Mouse (Mus musculus) heart, embryonic 10.5 days (tissue): ENCODE data around the gene Nav2. TPM values are rescaled to one million over a fixed set of nuclear protein-coding genes. Genes with fewer than 3 reads are reported as not detected.

Experiments used
- DNase-seq: peaks from one replicate; pipeline ENCODE4 v3.0.0-alpha.2; 2017; ENCODE audit warnings: low spot score
- H3K27ac ChIP-seq: fragments of 300-500 bp; sonication (generic); 2 replicates; pipeline ENCODE4 v1.5.1; 2016; ENCODE audit warnings: mild to moderate bottlenecking
- H3K27me3 ChIP-seq: fragments of 300-500 bp; sonication (generic); 2 replicates; pipeline ENCODE4 v1.6.1; 2016; ENCODE audit warnings: mild to moderate bottlenecking; ENCODE audit not compliant: poor library complexity, insufficient read depth, severe bottlenecking
- H3K36me3 ChIP-seq: fragments of 300-500 bp; sonication (generic); 2 replicates; pipeline ENCODE4 v1.6.1; 2016; ENCODE audit warnings: mild to moderate bottlenecking, moderate library complexity
- H3K4me1 ChIP-seq: fragments of 300-500 bp; sonication (generic); 2 replicates; pipeline ENCODE4 v1.6.1; 2016; ENCODE audit warnings: mild to moderate bottlenecking
- H3K4me3 ChIP-seq: fragments of 300-500 bp; sonication (generic); 2 replicates; pipeline ENCODE4 v1.5.1; 2016; ENCODE audit warnings: mild to moderate bottlenecking, moderate library complexity
- H3K9me3 ChIP-seq: fragments of 300-500 bp; sonication (generic); 2 replicates; pipeline ENCODE4 v1.6.1; 2016; ENCODE audit warnings: mild to moderate bottlenecking, moderate library complexity
- WGBS: fragments of 180-500 bp; shearing (Covaris S2); methylation state at CpG from one replicate; pipeline ENCODE4 v1.1.7; 2016; 5-methylcytosine and 5-hydroxymethylcytosine counted together
- polyA plus RNA-seq: library from polyadenylated mRNA; unstranded; fragments of >200 nt; fragmentation: Nextera tagmentation; extraction: Ambion mirVana; gene quantifications from 2 replicates; pipeline ENCODE4 v1.2.1, GENCODE M21; 2016

Nav2 gene
- polyA plus RNA-seq, 1 experiment from 2014 or later = 23.3 TPM

DNA sequence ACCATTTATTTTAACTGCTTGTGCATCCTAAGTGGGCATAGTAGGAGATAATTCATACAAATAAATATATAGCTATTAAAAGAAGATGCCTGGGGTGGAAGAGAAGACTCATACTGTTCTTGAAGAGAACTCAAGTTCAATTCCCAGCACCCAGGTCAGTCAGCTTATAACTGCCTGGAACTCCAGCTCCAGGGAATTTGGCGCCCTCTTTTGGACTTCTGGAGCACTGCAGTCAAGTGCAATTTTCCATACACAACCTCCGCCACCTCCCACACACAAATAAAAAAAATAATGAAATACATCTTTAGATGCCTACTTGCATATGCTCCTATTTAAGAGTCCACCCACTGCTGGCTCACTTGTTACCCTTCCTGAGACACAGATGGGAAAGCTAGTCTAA is 416.1 kb downstream of the Nav2 start:
- 86% methylated on average over 2 of the region's 2 CpGs for WGBS
- DNase-seq = no peak
- H3K9me3 ChIP-seq = no peaks in the 10 kb centered on the region
- peaks cover 26% of the 10 kb centered on the region for H3K4me1 ChIP-seq
- H3K36me3 ChIP-seq = no peaks in the 10 kb centered on the region
- no peak overlapping the region for H3K27ac ChIP-seq
- 0 out of 2 replicates have a peak, but pooled peaks cover 9% of the 10 kb centered on the region for H3K27me3 ChIP-seq
- H3K4me3 ChIP-seq = no peak overlapping the region

DNA sequence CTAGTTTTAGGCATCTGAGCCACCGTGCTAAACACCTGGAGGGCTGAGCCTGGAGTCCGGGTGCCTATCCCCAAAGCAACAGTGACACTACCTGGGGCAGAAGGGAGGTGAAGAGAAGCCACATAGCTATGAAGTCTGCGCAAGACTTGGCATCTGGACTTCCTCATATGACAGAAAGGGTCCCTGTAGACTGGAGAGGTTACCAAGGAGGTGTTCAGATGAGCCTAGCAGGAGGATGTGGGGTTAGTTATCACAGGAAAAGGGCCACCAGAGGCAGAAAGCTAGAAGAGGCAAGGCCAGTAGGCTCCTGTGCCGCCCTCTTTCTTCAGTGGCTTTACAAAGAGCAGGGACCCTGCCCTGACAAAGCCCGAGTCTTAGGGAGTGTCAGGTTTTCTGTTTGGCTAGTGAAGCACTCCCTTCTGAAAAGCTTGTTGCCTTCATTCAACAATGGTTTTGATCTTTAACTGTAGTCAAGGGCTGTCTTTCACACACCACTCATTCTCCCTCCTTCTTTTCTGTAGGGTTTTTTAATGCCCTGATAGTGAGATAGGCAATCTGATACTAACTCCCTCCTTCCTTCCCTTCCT is 417.7 kb downstream of the Nav2 start:
- no peak for DNase-seq
- peaks cover 24% of the 10 kb centered on the region for H3K4me1 ChIP-seq
- H3K36me3 ChIP-seq = no peaks in the 10 kb centered on the region
- no peak overlapping the region for H3K27ac ChIP-seq
- peaks cover 9% of the 10 kb centered on the region; the same call in 1 of the 2 replicates for H3K27me3 ChIP-seq
- no peak overlapping the region for H3K4me3 ChIP-seq
- H3K9me3 ChIP-seq = no peaks in the 10 kb centered on the region
- 57% methylated on average over 5 of the region's 5 CpGs for WGBS

GRCm38 (mm10) chr7:49326967-49327742 is 418.6 kb downstream of the Nav2 start:
- 36% methylated on average over 9 of the region's 9 CpGs for WGBS

DNA sequence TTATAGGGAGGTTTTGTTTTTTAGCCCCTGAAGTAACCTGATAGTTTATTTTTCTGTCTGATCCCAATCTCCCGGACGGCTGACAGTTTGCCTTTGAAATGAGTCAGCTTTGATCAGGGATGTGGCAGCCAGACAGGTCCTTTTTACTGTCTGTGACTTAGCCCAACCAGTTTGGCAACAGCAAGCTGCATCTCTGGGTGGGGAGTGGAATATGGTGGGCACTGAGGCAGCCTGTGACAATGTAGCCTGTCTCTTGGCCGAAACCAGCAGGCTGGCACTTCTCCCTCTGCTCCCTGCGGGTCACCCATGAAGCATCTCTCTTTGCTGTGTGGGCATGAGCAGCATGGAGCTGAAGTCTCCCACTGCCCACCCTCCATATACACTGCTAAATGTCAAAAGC is 421.7 kb downstream of the Nav2 start:
- H3K9me3 ChIP-seq = no peaks in the 10 kb centered on the region
- no peak for DNase-seq
- no peak overlapping the region for H3K4me3 ChIP-seq
- peaks cover 48% of the 10 kb centered on the region for H3K4me1 ChIP-seq
- H3K27me3 ChIP-seq = peaks cover 7% of the 10 kb centered on the region; the same call in 1 of the 2 replicates
- 63% methylated on average over 4 of the region's 4 CpGs for WGBS
- no peaks in the 10 kb centered on the region for H3K36me3 ChIP-seq
- peak overlapping the region; percentile 7; the same call in 1 of the 2 replicates for H3K27ac ChIP-seq

More at GRCm38 (mm10) chr7:49326967-49327742, 418.6 kb downstream of the Nav2 start:
- DNase-seq = no peak
- H3K27me3 ChIP-seq = peaks cover 9% of the 10 kb centered on the region; the same call in 1 of the 2 replicates
- H3K4me1 ChIP-seq = peaks cover 32% of the 10 kb centered on the region
- no peak overlapping the region for H3K27ac ChIP-seq
- H3K4me3 ChIP-seq = no peak overlapping the region
- H3K36me3 ChIP-seq = no peaks in the 10 kb centered on the region
- no peaks in the 10 kb centered on the region for H3K9me3 ChIP-seq

GRCm38 (mm10) chr7:49331939-49332338 is 423.4 kb downstream of the Nav2 start:
- H3K4me1 ChIP-seq = peaks cover 39% of the 10 kb centered on the region
- DNase-seq = no peak
- WGBS = 61% methylated on average over 4 of the region's 4 CpGs
- H3K27ac ChIP-seq = no peak overlapping the region
- H3K27me3 ChIP-seq = no peaks in the 10 kb centered on the region; the same call in 1 of the 2 replicates
- H3K4me3 ChIP-seq = no peak overlapping the region
- H3K9me3 ChIP-seq = no peaks in the 10 kb centered on the region
- H3K36me3 ChIP-seq = no peaks in the 10 kb centered on the region

GRCm38 (mm10) chr7:49332644-49333043 is 424.1 kb downstream of the Nav2 start:
- Histone ChIP-seq H3K27me3 (no peaks in the 10 kb centered on the region; the same call in 1 of the 2 replicates), H3K36me3 (no peaks in the 10 kb centered on the region), H3K4me1 (peaks cover 32% of the 10 kb centered on the region), H3K9me3 (no peaks in the 10 kb centered on the region), H3K4me3 (no peak overlapping the region), H3K27ac (no peak overlapping the region)
- WGBS = 78% methylated on average over 7 of the region's 7 CpGs
- no peak for DNase-seq

- 66% methylated on average over 5 of the region's 5 CpGs for WGBS
These were observed 425.6 kb downstream of the Nav2 start for GRCm38 (mm10) chr7:49334163-49334562.

GRCm38 (mm10) chr7:49335056-49335455 is 426.5 kb downstream of the Nav2 start:
- Histone ChIP-seq H3K9me3 (no peaks in the 10 kb centered on the region), H3K4me3 (no peak overlapping the region), H3K36me3 (no peaks in the 10 kb centered on the region), H3K4me1 (peaks cover 32% of the 10 kb centered on the region), H3K27me3 (no peaks in the 10 kb centered on the region; the same call in 1 of the 2 replicates), H3K27ac (no peak overlapping the region)
- WGBS = 47% methylated on average over 3 of the region's 3 CpGs
- DNase-seq = no peak

More at GRCm38 (mm10) chr7:49334163-49334562, 425.6 kb downstream of the Nav2 start:
- no peaks in the 10 kb centered on the region; the same call in 1 of the 2 replicates for H3K27me3 ChIP-seq
- H3K9me3 ChIP-seq = no peaks in the 10 kb centered on the region
- no peak overlapping the region for H3K27ac ChIP-seq
- no peaks in the 10 kb centered on the region for H3K36me3 ChIP-seq
- H3K4me3 ChIP-seq = no peak overlapping the region
- H3K4me1 ChIP-seq = peaks cover 32% of the 10 kb centered on the region
- no peak for DNase-seq

DNA sequence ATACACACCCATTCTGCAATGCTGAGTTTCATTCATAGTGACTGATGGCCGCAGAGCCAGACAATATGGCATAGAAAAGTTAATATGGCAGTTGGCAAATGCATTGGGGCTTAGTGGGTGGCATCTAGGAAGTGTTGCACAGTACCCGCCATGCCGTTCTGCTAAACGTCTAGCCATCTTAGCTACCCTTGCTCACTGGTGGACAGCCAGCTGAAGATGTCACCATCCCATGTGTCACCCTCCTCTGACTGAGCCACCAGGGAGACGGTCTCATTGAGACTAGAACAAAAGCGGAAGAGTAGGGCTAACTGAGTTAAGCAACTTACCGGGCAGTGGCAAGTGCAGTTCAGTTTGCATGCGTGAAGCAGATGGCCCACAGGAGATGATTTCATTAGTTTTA is 428.2 kb downstream of the Nav2 start:
- no peak overlapping the region for H3K27ac ChIP-seq
- H3K4me1 ChIP-seq = peaks cover 24% of the 10 kb centered on the region
- DNase-seq = no peak
- 81% methylated on average over 8 of the region's 8 CpGs for WGBS
- H3K36me3 ChIP-seq = no peaks in the 10 kb centered on the region
- no peak overlapping the region for H3K4me3 ChIP-seq
- no peaks in the 10 kb centered on the region for H3K27me3 ChIP-seq
- no peaks in the 10 kb centered on the region for H3K9me3 ChIP-seq

- H3K4me1 ChIP-seq = peaks cover 23% of the 10 kb centered on the region
- no peak for DNase-seq
- no peak overlapping the region for H3K27ac ChIP-seq
- H3K36me3 ChIP-seq = no peaks in the 10 kb centered on the region
- H3K9me3 ChIP-seq = no peaks in the 10 kb centered on the region
- WGBS = 45% methylated on average over 2 of the region's 2 CpGs
- no peak overlapping the region for H3K4me3 ChIP-seq
- no peaks in the 10 kb centered on the region for H3K27me3 ChIP-seq
These were observed 429.2 kb downstream of the Nav2 start for GRCm38 (mm10) chr7:49337710-49338109.

DNA sequence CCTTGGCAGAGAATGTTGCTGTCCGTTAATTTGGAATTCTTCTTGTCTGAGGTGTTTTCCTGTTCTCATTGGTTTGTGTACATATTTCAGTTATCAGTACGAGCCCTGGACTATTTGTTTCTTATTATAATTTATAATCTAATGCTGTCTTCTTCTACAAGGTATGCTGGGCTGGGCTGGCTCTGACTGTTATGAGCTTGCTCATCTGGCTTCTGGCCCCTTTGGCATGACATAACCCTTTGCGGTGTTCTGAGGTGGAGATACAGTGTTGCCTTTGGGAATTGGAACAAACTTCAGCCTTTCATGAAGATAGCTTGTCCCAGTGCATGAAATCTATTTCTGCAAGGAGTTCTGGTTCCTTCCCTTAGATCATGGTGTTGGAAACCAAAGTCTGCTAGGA is 431.4 kb downstream of the Nav2 start:
- H3K27ac ChIP-seq = no peak overlapping the region
- 80% methylated on average over 3 of the region's 3 CpGs for WGBS
- H3K36me3 ChIP-seq = no peaks in the 10 kb centered on the region
- H3K4me1 ChIP-seq = peaks cover 29% of the 10 kb centered on the region
- H3K27me3 ChIP-seq = no peaks in the 10 kb centered on the region
- no peak for DNase-seq
- no peaks in the 10 kb centered on the region for H3K9me3 ChIP-seq
- no peak overlapping the region for H3K4me3 ChIP-seq

GRCm38 (mm10) chr7:49341151-49341918 is 432.8 kb downstream of the Nav2 start:
- peaks cover 25% of the 10 kb centered on the region for H3K4me1 ChIP-seq
- no peak overlapping the region for H3K4me3 ChIP-seq
- no peak overlapping the region for H3K27ac ChIP-seq
- H3K27me3 ChIP-seq = no peaks in the 10 kb centered on the region
- H3K36me3 ChIP-seq = no peaks in the 10 kb centered on the region
- no peak for DNase-seq
- H3K9me3 ChIP-seq = no peaks in the 10 kb centered on the region
- WGBS = 58% methylated on average over 5 of the region's 5 CpGs
